Mouse (Mus musculus) left cerebral cortex, adult 11 months (tissue): ENCODE measurements around the gene Jtb.
A peak's percentile ranks its signal among the peaks of the same experiment; 100 is the strongest.

ENCODE experiments used
- DNase-seq: peaks from one replicate; pipeline ENCODE4 v3.0.0; 2022; ENCODE audit warnings: low spot score

The Jtb gene

GRCm38 (mm10) chr3:90263121-90263771, 31.8 kb downstream of the Jtb start:
- DNase-seq, result no peak

DNA sequence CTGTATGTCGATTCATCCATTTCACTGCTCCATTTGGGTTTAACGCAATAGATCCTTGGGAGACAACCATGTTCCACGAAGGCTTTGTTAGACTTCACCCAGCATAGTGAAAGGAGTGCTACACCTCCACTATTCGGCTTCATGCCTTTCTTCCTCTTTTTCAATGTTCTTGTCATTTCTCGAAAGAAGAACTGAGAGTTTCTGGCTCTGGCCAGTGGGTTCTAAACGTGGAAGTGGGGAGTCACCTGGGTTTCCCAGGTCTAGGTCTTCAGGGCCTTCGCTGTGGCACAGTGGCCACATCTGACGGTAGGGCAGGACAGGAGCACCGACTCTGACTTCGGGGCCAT, 33.3 kb downstream of the Jtb start:
- DNase-seq, result no peak

DNA sequence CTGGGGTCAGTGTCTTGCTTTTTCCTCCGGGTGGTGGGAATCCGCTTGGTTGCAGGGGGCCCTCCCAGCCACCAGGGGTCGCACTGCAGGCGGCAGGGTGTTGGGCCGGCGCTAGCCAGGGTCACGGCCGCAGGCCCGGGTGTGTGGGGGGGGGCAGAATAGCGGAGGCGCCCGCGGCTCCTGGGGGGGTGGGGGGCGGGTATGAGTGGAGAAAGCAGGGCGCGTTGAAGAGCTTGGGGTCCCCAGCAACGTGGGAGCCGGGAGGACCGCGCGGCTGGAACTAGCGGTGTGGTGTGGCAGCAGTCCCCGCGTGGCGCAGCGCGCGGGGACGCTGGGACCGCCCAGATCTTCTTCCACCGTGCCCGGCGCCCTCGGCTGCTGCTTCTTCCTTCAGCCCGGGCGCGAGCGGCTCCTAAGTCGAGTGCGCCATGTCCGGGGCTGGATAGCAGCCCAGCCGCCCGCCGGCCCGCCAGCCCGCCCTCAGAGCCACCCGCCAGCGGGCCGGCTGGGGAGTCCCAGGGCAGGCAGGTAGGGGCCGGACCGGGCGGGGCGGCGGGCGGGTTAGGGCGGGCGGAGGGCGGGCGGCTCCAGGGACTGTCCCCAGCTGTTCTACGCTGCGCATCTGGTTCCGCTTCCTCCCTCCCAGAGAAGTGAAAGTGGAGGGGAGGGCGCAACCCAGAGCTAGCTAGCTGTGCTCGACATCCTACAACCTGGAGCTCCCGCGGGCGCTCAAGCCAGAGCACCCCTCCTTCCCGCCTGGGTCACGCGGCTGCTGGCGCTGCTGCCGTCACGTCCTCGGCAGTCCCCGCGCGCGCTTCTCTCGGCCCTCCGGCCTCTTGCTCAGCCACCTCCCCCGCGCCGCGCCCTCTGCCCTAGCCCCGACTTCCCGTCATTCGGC, 33.9 kb downstream of the Jtb start, which contains the start of gene Dennd4b:
Gene Dennd4b, plus strand, starts transcription at position 152 of the 898 bp plus-strand sequence.
- peak; percentile 80 for DNase-seq

- no peak for DNase-seq
Observed at GRCm38 (mm10) chr3:90265932-90266741, 34.7 kb downstream of the Jtb start.

DNA sequence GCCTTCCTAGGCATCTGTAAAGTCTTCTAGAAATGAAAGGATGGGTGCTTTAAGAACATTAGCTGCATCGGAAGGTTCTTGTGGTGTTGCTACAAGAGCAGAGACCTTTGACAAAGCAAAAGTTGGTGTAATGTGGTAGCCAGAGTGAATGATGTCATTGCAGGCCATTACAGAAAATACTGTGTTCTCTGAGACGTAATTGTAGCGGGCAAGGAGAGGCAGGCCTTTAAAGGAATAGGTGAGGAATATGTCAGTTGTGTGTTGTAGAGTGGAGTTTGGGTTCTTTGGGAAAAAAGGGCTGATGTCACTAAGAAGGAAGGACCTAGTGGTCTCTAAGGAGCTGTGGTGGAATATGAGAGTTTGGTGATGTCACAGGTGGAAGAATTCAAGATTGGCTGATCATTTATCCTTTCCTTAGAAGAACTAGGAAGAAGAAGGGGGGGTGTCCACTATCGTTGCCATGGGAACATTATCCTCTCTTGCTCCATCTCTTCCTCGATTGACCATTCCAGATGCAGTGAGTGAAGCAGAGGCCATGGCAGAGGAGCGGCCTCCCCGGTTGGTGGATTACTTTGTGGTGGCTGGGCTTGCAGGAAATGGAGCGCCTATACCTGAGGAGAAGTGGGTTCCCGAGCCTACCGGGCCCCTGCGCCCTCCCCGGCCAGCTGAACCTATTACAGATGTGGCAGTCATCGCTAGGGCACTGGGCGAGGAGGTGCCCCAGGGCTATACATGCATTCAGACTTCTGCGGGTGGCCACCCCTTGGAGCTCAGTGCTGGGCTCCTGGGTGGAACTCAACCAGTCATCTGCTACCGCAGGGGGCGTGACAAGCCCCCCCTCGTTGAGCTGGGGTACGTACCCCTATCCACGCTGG, 35.7 kb downstream of the Jtb start:
- DNase-seq, result no peak

GRCm38 (mm10) chr3:90268190-90268589, 36.8 kb downstream of the Jtb start:
- no peak for DNase-seq

DNA sequence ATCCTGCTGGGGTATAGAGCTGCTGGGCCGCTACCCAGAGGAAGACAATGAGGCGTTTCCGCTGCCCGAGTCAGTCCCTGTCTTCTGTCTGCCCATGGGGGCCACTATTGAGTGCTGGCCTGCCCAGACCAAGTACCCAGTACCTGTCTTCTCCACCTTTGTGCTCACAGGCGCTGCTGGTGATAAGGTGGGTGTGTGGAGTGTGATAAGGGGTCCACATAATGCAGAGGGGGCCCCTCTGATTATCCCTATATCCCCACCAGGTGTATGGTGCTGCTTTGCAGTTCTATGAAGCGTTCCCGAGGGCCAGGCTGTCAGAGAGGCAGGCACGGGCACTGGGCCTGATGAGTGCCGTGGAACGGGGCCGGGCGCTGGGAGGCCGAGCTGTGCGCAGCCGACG, 37.6 kb downstream of the Jtb start:
- DNase-seq, result no peak

GRCm38 (mm10) chr3:90270784-90271183, 39.4 kb downstream of the Jtb start:
- DNase-seq, result no peak

GRCm38 (mm10) chr3:90272170-90272569, 40.8 kb downstream of the Jtb start:
- DNase-seq, result no peak

DNA sequence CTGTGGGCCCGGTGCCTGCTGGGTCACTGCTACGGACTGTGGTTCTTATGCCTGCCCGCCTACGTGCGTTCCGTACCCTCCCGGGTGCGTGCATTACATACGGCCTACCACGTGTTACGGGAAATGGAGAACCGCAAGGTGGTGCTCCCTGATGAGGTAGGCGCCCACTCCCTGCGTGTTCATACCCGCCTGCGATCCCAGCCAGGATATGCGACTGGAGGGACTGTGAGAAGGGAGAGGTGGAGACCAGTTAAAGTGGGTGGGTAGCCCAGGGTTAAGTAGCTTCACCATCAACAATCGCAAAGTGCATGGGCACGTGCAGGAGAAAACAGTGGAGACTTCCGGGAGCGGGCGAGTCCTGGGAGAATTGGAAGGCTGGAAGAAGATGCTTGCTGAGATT, 42.5 kb downstream of the Jtb start:
- DNase-seq, result no peak

- no peak for DNase-seq
Observed at GRCm38 (mm10) chr3:90275286-90275685, 43.9 kb downstream of the Jtb start.

DNA sequence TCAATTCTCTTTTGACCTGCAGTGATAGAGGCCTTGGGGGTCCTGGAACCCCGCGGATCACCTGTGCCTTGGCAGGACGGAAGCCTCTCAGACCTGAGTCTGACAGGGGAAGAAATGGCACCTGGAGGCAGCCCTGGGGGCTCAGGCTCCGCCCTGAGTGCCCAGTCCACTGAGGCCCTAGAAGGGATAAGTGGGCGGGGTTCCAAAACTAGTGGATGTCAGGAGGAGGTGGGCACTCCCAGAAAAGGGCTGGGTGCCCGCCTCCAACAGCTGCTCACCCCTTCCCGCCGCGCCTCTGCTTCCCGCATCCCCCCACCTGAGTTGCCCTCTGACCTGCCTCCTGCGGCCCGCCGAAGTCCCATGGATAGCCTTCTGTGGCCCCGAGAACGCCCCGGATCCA, 45.5 kb downstream of the Jtb start:
- DNase-seq, result no peak

DNA sequence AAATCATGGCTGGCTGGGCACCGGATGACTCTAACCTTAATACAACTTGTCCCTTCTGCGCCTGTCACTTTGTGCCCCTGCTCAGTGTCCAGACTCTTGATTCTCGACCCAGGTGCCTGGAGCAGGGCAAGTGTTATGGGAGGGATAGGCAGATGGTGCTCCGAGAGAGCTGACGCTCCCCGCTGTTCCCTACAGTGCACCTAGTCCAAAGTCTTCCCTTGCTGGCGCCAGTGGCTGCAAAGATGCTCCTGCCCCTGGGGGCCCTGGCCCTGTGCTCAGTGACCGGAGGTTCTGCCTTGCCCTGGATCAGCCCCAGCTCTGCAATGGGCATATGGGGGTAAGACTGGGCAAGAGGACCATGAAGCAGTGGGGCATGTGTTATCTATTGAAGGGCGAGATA, 46.4 kb downstream of the Jtb start:
- DNase-seq, result no peak

GRCm38 (mm10) chr3:90278211-90278610, 46.8 kb downstream of the Jtb start:
- DNase-seq, result no peak

GRCm38 (mm10) chr3:90279216-90279615, 47.8 kb downstream of the Jtb start:
- DNase-seq, result no peak

DNA sequence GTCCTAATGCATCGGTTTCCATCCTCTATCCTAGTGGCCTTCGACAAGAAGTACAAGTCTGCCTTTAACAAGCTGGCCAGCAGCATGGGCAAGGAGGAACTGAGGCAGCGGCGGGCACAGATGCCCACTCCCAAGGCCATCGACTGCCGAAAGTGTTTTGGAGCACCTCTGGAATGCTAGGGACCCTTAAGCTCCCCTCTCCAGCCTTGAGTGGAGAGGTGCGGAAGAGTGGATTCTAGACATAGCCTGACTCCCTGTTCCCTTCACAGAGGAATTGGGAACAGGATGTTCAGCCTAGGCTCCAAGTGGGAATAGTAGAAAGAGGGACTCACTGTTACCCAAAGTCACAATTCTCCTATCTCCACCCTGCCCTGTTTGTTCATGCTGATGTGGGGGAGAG, 48.3 kb downstream of the Jtb start:
- DNase-seq, result no peak

GRCm38 (mm10) chr3:90280708-90281107, 49.3 kb downstream of the Jtb start:
- no peak for DNase-seq

- DNase-seq, result no peak
Observed at GRCm38 (mm10) chr3:90284150-90284549, 52.8 kb downstream of the Jtb start.
